Mouse (Mus musculus): ENCODE measurements around the gene Myo1d. TPM values are rescaled to one million over a fixed set of nuclear protein-coding genes. Genes with fewer than 3 reads are reported as not detected.
A peak's percentile ranks its signal among the peaks of the same experiment; 100 is the strongest.

Myo1d gene
- total RNA-seq, 2 experiments from 2014 or later, result 41.4 to 97.0 TPM

DNA sequence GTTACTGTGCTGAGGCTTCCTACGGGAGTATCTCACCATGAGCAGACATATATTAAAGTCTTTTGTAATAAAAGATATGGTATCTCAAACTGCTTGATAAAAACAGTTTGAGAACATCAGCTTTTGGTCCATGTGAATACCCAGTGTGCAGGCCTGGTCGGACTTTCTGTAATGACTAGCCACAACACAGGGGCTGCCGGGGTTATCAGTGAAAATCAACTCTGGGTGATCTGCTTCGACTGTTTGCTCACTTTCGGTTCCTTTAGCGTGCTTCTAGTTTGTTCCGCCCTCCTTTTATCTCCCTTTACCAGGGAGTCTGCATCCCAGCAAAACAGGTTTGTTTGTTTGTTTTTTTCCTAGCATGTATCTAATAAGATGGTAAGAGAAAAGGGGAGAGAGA, 3.6 kb upstream of the Myo1d start:
- no peak for DNase-seq (ENCODE audit: low spot score in 2 of 2)

DNA sequence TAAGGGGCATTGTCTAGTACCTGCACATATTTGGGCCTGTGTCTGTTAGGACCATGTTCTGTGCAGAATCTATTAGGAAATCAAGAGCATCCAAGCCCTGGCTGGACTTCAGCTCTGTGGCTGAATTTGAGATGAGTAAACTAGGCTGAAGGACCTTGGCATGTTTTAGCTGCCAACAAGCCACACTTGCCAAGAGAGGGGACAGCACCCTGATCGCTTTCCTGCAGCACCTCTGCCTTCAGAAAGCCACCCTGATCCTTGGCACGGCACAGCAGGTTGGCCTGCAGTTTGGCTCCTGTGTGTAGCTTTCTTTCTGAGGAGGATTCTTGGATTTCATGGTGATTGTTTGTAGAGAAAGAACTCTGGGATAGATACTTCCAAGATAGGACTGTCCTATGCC, 1.7 kb upstream of the Myo1d start:
- DNase-seq (ENCODE audit: low spot score in 2 of 2), result no peak

DNA sequence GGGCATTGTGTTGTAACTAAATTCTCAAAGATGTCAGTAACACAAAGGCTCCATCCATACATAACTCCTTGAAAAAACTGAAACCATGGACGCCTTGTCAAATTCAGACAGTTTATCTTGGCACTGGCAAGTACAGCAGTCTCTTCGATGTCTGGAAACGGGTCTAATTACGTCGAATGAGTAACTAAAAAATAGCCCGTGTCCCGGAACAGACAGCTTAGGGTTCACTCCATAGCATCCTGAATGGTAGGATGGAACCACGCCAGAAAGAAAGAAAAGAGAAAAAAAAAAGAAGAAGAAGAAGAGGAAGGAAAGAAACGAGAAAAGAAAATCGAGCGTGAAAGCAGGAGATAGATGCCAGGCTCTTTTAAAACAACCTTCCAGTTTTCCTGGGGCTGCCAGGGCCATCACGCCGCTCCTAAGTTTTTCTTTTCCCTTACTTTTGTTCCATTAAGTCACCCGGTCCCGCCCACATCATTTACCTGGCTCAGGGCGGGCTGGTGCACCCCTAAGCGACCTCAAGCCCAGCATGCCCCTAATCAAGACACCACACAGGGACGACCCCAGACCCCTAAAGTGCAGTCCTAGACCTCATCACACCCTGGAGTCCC, 804 bp downstream of the Myo1d start:
- no peak for DNase-seq (ENCODE audit: low spot score in 2 of 2)

DNA sequence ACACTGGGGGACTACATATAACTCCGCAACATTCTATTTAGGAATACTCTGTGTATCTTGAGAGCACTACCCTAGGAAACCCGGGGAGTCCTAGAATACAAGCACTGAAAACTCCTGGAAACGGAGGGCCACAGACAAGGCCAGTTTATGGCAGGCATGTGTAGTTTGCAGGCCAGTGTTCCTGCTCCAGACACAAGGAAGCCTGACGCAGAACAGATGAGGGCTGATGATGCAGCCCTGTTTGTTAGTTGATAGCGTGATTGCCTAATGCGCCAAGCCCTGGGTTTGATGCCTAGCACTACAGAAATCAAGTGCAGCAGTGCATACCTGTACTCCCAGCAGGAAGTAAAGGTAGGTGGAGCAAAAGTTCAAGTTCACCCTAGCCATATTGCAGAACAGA, 1.7 kb downstream of the Myo1d start:
- no peak for DNase-seq (ENCODE audit: low spot score in 2 of 2)

DNA sequence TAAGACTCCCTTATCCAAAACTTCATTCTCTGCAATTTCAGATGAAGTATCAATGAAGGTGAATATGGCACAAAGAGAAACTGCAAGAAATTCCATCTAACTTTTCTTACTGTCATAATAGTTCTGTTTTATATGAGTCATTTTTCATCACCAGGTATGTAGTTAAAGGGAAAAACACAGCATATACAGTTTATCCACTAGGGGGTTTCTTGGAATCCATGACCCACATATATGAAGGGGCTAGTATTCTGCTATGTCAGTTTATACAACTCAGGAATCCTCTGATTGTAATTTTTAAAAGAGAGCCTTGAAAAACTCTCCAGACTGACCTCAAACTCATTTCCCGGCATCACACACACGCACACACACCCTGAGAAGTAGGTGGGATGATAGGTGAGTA, 2.1 kb downstream of the Myo1d start:
- no peak for DNase-seq (ENCODE audit: low spot score in 2 of 2)

DNA sequence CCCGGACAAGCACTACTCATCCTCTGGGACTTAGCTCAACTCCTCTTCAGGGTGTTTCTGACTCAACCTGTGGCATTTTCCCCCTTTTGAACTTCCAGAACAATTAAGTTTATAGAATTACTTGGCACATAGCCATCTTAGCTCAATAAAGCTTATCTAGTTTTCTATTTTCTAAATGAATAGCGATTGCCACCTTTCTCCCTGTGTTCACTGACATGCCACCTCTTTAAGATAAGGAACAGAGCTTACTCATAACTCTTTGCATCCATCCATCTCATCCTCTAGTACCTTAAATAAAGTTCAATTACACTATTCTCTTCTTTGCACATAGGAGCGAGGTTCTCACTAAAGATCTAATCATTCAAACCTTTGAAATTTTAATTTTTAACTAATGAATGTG, 4.3 kb downstream of the Myo1d start:
- DNase-seq (ENCODE audit: low spot score in 2 of 2), result no peak

DNA sequence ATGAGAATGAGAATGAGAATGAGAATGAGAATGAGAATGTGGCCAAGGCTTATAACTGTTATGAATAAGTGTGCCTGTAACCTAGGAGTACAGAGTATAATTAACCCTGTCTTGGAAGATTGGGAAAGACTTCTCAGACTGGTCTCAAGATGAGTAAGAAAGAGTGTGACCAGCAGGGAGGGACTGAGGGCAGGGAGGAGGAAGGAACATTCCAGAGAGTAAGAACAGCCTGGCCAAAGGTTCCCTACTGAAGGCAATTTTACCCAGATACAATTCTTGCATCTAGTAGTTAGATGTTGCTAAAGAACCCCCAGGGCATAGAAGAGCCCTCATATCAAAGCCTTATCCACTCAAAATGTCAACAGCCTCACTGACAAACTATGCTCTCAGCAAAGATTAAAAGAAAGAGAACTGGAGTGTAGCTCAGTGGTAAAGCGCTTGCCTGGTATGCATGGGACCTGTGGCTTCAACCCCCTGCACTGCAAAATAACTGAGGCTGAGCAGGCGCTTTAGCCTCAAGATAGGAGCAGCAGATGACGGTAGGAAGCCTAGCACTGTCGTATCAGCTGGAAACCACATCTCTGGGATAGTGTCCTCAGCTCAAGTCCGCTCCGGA, 7.1 kb downstream of the Myo1d start:
- no peak for DNase-seq (ENCODE audit: low spot score in 2 of 2)

DNA sequence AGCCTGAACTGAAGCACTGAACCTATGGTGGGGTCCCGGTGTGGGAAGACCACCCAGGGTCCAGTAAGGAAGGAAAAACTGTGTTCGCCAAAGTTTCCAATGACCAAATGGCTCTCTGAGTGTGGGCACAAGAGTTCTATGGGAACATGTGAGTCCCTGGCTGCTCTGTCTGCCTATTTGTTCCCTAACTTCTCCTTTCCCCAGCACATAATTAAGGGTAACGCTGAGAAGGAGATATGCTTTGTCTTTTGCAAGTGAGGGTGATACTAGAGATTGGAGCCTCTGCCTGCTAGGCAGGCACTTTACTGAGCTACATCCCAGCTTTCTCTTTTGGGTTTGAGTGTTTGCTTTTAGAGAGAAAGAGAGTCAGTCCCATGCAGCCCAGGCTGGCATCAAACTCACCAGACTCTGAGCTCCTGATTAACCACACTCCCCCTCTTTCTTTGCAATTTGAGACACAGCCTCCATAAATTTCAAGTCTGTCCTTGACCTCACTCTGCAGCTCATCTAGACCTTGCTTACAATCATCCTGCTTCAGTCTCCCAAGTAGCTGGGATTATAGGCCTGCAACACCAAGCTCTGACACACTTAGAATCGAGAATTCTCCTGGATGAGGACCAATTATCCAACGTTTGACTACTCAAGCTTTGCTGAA, 8.1 kb downstream of the Myo1d start:
- no peak for DNase-seq (ENCODE audit: low spot score in 2 of 2)

DNA sequence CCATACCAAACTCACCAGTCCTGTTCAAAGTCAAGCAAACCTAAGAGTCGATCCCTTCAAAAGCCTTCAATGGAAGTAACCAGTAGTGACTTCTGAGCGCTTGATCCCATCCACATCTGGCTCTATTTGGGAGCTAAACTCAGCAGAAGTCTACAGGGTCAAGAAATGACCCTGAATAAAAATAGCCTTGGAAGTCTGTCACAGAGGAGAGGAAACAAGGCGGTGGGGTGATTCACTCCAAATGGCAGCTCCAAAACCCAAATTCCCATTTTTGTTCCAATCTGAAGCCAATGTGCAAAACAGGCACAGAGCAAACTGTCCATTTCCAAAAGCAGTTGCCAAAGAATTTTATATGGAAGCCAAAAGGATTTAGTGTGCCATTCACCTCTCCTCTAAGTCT, 8.6 kb downstream of the Myo1d start:
- DNase-seq (ENCODE audit: low spot score in 2 of 2), result no peak

DNA sequence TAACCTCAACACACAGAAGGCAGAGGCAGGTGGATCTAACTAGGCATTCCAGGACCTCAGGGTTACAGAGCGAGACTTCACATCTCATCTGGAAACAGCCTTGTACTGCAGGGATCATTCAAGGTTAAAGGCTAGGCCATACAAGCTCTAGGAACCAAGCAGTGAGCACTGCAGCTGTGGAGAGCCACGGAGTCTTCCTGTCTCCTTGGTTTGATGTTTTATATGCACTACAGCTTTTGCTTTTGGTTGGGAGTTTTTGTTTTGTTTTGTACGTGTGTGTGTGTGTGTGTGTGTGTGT, 12.6 kb downstream of the Myo1d start:
- no peak for DNase-seq (ENCODE audit: low spot score in 2 of 2)

DNA sequence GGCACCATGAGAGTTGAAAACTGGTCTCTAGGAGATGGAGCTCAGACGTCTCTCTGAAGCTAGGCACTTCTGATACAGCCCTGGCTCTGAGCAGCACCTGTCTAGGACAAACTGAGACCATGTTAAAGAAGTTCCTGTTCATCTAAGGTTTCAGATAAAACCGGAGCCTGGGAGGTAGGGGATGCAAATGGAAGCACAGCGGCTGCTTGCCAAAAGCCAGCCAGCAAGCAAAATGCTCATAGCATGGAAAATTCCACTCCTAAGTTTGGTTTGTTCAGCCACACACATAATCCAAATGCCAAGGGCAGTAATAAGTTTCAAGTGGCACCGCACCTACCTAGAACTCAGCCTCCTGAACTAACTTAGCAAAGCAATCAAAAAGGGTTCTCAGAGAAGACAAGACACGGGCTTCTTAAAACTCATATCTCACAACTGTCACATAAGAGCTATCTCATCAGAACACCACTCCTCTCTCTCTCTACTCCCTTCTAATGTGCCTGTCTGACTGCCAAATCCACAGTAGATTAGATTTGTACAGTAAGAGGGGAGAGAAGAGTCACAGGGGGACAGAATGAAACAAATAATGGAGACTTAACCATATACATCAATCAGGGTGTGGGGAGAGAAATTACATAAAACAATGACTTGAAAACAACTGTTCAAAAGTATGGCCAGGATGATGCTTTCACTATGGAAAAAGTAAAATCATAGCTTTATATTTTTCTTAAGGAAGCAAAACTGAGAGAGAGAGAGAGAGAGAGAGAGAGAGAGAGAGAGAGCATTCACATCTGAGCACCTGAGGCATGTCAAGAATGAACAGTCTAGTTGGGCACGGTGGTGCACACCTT, 13.1 kb downstream of the Myo1d start:
- DNase-seq (ENCODE audit: low spot score in 2 of 2), result peak in 1 of 2 experiments; percentile 46

DNA sequence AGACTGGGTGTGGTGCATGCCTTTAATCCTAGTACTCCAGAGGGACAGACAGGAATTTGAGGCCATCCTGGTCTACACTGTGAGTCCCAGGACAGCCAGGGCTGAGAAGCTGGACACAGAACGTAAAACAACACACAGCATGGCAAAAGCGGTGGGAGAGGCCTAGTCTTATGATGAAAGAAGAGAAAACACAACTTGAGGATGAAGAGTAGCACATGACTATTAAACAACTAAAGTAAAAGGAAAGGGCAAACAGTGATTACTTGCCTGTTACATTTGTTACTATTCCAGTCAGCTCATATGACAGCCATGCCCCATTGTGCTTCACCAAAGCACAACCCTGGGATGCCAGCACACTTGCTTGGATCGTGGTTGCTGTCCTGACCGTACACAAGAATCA, 13.8 kb downstream of the Myo1d start:
- no peak for DNase-seq (ENCODE audit: low spot score in 2 of 2)

DNA sequence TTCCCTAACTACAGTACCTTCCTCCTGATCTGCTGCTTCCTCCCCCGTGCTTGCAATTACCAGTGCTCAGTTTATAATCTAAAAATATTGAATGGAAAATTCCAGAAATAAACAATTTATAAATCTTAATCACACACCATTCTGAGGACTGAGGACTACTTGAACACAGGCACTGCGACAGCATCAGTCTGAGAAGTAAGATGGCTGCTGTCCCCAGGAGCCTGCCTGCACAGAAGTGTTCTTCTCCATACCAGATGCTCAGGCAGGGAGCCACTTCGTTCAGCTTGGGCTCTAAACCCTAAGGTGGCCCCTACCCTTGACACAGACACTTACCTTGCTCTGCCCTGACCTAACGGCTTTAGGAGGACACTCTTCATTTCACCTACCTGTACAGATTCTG, 17.8 kb downstream of the Myo1d start:
- no peak for DNase-seq (ENCODE audit: low spot score in 2 of 2)

DNA sequence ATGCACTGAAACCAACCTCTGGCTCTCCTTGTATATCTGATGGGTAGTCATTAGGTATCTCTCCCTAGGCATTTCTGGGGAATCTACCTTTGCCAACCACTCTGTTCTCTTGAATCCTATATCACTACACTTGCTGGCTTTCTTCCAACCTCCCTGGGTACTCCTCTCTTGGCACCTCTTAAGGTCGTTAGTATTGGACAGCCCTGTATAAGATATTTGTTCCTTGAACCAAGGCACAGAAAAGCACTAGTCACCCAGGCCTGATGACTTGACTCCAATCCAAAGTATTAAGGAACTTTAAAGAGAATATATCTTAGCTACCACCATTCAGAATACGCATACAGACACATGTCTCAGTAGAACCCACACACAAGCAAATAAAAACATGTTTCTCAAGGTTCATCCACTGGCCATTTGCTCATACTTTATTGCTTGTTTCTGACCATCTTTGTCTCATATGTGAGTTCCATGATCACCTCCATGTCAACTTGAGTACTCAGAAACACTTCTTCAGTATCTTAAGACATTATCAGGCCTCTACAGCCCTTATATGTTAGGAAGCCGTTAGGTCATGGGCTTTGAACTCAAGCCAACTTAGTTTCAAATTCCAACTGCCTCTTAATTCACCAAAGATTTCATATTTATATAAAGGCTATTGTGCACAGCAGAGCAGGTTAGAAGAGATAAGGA, 18.4 kb downstream of the Myo1d start:
- no peak for DNase-seq (ENCODE audit: low spot score in 2 of 2)

DNA sequence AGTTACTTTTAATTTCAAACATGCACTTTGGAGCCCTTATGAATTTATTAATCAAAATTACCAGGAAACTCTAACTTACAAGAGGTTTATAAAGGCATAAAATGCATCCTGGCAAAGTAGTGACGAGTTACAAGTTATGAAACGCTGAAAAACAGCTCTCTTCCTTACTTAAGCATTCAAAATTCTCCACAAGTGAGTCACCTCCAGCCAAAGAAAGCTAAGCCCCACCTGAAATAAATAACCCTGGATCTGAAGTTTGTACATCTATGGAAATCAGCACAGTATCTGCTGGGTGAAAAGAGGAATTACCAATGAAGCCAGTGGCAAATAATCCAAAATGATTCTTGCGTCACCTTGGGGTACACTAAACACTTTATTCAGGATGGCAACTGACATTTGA, 20.8 kb downstream of the Myo1d start:
- DNase-seq (ENCODE audit: low spot score in 2 of 2), result no peak

DNA sequence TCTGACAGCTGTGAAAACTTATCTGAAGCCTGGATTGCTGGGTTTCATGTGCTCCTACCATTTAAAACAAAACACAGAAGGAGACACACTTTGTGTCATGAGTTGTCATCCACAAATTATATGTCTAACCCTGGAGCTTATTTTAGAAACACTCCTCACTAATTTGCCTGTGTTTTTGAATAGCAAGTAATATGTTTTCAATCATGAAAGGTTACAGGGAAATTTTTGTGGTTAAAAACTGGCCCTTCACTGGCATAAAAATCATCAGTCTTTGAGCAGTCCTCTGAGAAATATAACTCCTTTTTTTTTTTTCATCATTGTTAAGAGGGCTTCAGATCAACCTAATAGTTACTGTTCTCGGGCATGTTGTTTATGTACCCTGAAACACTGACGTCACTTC, 25.6 kb downstream of the Myo1d start:
- DNase-seq (ENCODE audit: low spot score in 2 of 2), result no peak

DNA sequence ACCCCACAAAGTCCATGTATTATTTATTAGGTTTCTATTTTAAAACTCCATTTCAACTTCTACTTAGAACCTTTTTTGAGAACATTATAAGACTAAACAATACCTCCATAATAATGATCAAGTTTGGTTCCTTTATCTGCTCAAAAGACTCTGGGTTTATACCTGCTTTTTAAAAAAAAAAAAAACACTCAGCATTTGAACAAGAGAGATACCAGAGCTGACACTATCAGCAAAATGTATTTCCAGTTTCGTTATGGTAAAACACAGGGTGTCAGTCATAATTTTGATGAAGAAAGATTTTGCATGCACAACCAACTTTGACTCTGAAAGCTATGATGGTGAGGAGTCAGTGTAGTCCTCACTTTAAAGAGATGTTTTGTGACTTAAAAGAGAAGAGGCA, 28.7 kb downstream of the Myo1d start:
- DNase-seq (ENCODE audit: low spot score in 2 of 2), result no peak

DNA sequence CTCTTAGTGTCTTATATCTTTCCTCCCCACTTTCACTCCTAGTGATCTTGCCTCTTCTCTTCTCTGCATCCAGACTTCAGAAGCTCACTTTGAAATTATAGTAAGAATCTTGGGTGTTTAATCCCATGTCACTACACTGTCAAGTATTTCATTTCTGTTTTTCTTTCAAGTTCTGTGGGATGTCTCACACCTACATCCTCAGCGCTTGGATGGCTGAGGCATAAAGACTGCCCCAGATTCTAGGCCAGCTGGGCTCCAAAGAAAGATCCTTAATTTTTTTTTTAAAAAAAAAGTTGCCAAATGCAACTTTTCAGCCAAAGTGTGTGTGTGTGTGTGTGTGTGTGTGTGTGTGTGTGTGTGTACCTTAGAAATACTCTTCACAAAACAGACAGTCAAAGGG, 30.6 kb downstream of the Myo1d start:
- DNase-seq (ENCODE audit: low spot score in 2 of 2), result no peak

DNA sequence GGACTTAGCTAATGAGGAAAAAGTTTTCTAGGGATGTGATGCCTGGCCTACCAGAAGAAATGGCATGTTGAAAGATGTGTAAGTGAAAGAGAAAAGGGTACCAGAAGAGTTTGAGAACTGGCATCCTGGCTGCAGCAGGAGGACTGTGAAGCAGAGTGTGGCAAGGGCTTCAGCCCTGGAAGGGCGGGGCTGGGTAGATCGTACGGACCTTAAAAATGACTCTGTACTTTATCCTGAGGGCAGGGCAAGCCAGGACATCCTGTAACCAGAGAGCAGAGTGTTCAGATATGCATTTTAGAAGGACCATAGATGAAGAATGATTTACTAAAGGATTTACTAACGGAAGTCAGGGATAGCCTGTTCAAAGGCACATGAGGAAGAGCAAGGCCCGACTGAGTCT, 34.4 kb downstream of the Myo1d start:
- DNase-seq (ENCODE audit: low spot score in 2 of 2), result no peak

DNA sequence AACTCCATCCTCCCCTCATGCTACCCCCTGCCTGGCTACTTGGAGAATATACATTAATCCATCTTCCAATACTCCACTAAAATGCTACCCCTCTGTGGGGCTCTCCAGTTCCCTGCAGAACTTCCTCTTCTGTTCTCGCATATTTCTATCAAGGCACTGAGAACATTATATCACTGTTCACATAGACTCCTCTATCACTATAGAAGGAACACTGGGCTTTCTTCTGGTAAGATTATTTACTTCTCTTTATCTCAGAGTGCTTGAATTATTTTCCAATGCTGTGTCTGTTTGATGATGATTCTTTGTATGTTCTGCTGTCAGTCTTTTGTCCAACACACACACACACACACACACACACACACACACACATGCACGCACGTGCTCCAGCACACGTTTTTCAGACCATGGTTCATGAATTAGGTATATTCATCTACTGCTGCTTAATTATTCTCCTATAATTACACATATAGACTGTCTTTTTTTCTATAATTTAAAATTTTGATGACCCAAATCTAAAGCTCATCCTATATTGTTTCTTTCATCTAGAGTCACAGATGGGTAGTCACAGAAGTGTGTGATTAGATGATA, 35.9 kb downstream of the Myo1d start:
- DNase-seq (ENCODE audit: low spot score in 2 of 2), result no peak

DNA sequence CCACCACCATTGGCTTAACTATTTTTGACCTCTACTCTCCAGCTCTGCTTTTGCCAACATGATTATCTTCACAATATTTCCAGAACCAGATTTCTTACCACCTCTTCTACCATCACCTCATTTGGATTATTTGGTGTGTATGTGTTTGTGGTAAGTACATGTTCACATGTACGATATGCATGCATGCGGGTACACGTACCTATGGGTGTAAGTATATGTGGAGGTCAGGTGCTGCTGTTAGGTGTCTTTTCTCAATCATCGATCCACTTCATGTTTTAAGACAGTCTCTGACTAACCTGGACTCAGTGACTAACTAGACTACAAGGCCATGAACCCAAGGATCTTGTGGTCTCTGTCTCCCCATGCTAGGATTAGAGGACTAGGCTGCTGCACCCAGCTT, 37.4 kb downstream of the Myo1d start:
- DNase-seq (ENCODE audit: low spot score in 2 of 2), result no peak

All from adrenal gland, adult 18-20 months (tissue).